Mouse (Mus musculus) erythroid progenitor cell, adult 5-6 weeks (primary cell): ENCODE results near the gene Vamp3. TPM values are rescaled to one million over a fixed set of nuclear protein-coding genes. Genes with fewer than 3 reads are reported as not detected.
"Not testable (repeated sequence)": the region's sequence is repeated elsewhere in the genome, so short reads cannot be mapped to it uniquely, and the experiment has no call there.

Experiments used
- ATAC-seq: replicated peaks from 2 replicates; pipeline ENCODE4 v1.8.0; 2016; ENCODE audit warnings: moderate number of reproducible peaks, mild to moderate bottlenecking, moderate TSS enrichment, inconsistent platforms; ENCODE audit not compliant: poor library complexity, low FRiP score, severe bottlenecking
- total RNA-seq, 2 experiments: library from RNA; stranded (forward) in 1 of 2; stranded (reverse) in 1 of 2; fragments of 150-400 nt in 1 of 2; fragments of 186-747, 209-891 nt in 1 of 2; gene quantifications; 2 replicates each; pipeline versions ENCODE4 v1.2.3 to v1.2.4; 2015 to 2017; ENCODE audit warnings: low replicate concordance in 2 of 2

Vamp3 gene
- total RNA-seq, 2 experiments from 2014 or later, result 29.7 to 73.8 TPM

GRCm38 (mm10) chr4:151051162-151051561 is 6.6 kb downstream of the Vamp3 start:
- ATAC-seq, result no peak

- ATAC-seq, result no peak
Measured at GRCm38 (mm10) chr4:151046524-151046923, 11.2 kb downstream of the Vamp3 start.

- peak; percentile 92 for ATAC-seq
Measured at GRCm38 (mm10) chr4:151044944-151045570, 12.7 kb downstream of the Vamp3 start.

GRCm38 (mm10) chr4:151044037-151044943 is 13.5 kb downstream of the Vamp3 start, which contains the start of gene Per3:
Gene Per3, minus strand, starts transcription at chr4:151044665.
- peak; percentile 97 for ATAC-seq

- no peak for ATAC-seq
Measured at GRCm38 (mm10) chr4:151043281-151043680, 14.5 kb downstream of the Vamp3 start.

GRCm38 (mm10) chr4:151041506-151041905 is 16.3 kb downstream of the Vamp3 start:
- ATAC-seq, result no peak

GRCm38 (mm10) chr4:151037800-151038199 is 20.0 kb downstream of the Vamp3 start:
- no peak for ATAC-seq

- ATAC-seq, result no peak
Measured at GRCm38 (mm10) chr4:151036521-151036920, 21.2 kb downstream of the Vamp3 start.

- 0 out of 2 replicates have a peak, but pooled peaks have one; percentile 58 for ATAC-seq
Measured at GRCm38 (mm10) chr4:151027001-151027400, 30.8 kb downstream of the Vamp3 start.

GRCm38 (mm10) chr4:151024152-151024551 is 33.6 kb downstream of the Vamp3 start:
- no peak for ATAC-seq

GRCm38 (mm10) chr4:151017356-151017755 is 40.4 kb downstream of the Vamp3 start:
- ATAC-seq, result not testable (repeated sequence)

GRCm38 (mm10) chr4:151015946-151016345 is 41.8 kb downstream of the Vamp3 start:
- ATAC-seq, result no peak

GRCm38 (mm10) chr4:151010316-151010715 is 47.4 kb downstream of the Vamp3 start:
- no peak for ATAC-seq

- ATAC-seq, result peak; percentile 64; the same call in 1 of the 2 replicates
Measured at GRCm38 (mm10) chr4:151006945-151007344, 50.8 kb downstream of the Vamp3 start.

- ATAC-seq, result no peak
Measured at GRCm38 (mm10) chr4:151005656-151006318, 52.0 kb downstream of the Vamp3 start.

GRCm38 (mm10) chr4:151001397-151001796 is 56.4 kb downstream of the Vamp3 start:
- no peak for ATAC-seq

- no peak for ATAC-seq
Measured at GRCm38 (mm10) chr4:150998626-150999025, 59.1 kb downstream of the Vamp3 start.
